Mouse (Mus musculus) megakaryocyte progenitor cell, adult 5-6 weeks (primary cell): ENCODE measurements around the gene Zfp541. TPM values are rescaled to one million over a fixed set of nuclear protein-coding genes. Genes with fewer than 3 reads are reported as not detected.

Experiments used
- ATAC-seq: replicated peaks from 2 replicates; pipeline ENCODE4 v1.8.0; 2016; ENCODE audit warnings: mild to moderate bottlenecking, moderate TSS enrichment, inconsistent platforms; ENCODE audit not compliant: poor library complexity
- total RNA-seq, 2 experiments: library from RNA; stranded (forward) in 1 of 2; stranded (reverse) in 1 of 2; fragments of 157-497, 149-512 nt in 1 of 2; fragments of 200-1000 nt in 1 of 2; gene quantifications; 2 replicates each; pipeline versions ENCODE4 v1.2.3 to v1.2.4; 2015 to 2017

The Zfp541 gene
- total RNA-seq (2015), result 0.15 TPM in 1 of 2 replicates, not detected in the other
- 0.04 TPM in 1 of 2 replicates, not detected in the other for total RNA-seq (2017)

GRCm38 (mm10) chr7:16061219-16062098 is at the start of gene Zfp541:
Gene Zfp541, plus strand, starts transcription at chr7:16061814.
- no peak for ATAC-seq

- peak; percentile 67 for ATAC-seq
Observed at GRCm38 (mm10) chr7:16012576-16013263, 48.9 kb upstream of the Zfp541 start.

GRCm38 (mm10) chr7:16013722-16014275 is 47.8 kb upstream of the Zfp541 start:
- no peak for ATAC-seq

- no peak for ATAC-seq
Observed at GRCm38 (mm10) chr7:16014521-16015175, 47.0 kb upstream of the Zfp541 start.

- no peak for ATAC-seq
Observed at GRCm38 (mm10) chr7:16015384-16015783, 46.2 kb upstream of the Zfp541 start.

- peak; percentile 86 for ATAC-seq
Observed at GRCm38 (mm10) chr7:16018016-16018810, 43.4 kb upstream of the Zfp541 start.

GRCm38 (mm10) chr7:16019256-16020094 is 42.1 kb upstream of the Zfp541 start:
- ATAC-seq, result peak; percentile 7

GRCm38 (mm10) chr7:16024603-16025222 is 36.9 kb upstream of the Zfp541 start:
- ATAC-seq, result 0 out of 2 replicates have a peak, but pooled peaks have one; percentile 13

GRCm38 (mm10) chr7:16028102-16028927 is 33.3 kb upstream of the Zfp541 start:
- 0 out of 2 replicates have a peak, but pooled peaks have one; percentile 5 for ATAC-seq

GRCm38 (mm10) chr7:16031072-16031471 is 30.5 kb upstream of the Zfp541 start:
- ATAC-seq, result no peak

- ATAC-seq, result 0 out of 2 replicates have a peak, but pooled peaks have one; percentile 24
Observed at GRCm38 (mm10) chr7:16033059-16033458, 28.6 kb upstream of the Zfp541 start.

- ATAC-seq, result no peak
Observed at GRCm38 (mm10) chr7:16033580-16034461, 27.8 kb upstream of the Zfp541 start.

- ATAC-seq, result no peak
Observed at GRCm38 (mm10) chr7:16036972-16037371, 24.6 kb upstream of the Zfp541 start.

GRCm38 (mm10) chr7:16039363-16039762 is 22.3 kb upstream of the Zfp541 start:
- peak; percentile 52 for ATAC-seq

GRCm38 (mm10) chr7:16041208-16041607 is 20.4 kb upstream of the Zfp541 start:
- no peak for ATAC-seq

GRCm38 (mm10) chr7:16042850-16043775 is 18.5 kb upstream of the Zfp541 start:
- no peak for ATAC-seq
